Mouse (Mus musculus): ENCODE data around the gene Dok5.

- TF ChIP-seq HCFC1 (IDR thresholded peaks at IDR 0.05; ENCODE audit: low read depth, low read length) (no peak), MXI1 (IDR thresholded peaks at IDR 0.05; ENCODE audit: low read depth, low read length) (no peak), UBTF (IDR thresholded peaks at IDR 0.05; ENCODE audit: borderline replicate concordance, insufficient read depth, low read depth, low read length) (no peak), CTCF (IDR thresholded peaks at IDR 0.05 in 2 of 3, conservative IDR thresholded peaks at IDR 0.05 in 1 of 3; ENCODE audit: control insufficient read depth in 1 of 3, insufficient read depth in 1 of 3, low read depth in 2 of 3, low read length in 3 of 3, poor library complexity in 1 of 3, severe bottlenecking in 1 of 3) (no peak), POLR2AphosphoS5 (IDR thresholded peaks at IDR 0.05; ENCODE audit: borderline replicate concordance, low read depth, low read length) (no peak), EP300 (IDR thresholded peaks at IDR 0.05; ENCODE audit: low read depth in 1 of 2, low read length in 2 of 2) (no peak)
Observed at GRCm38 (mm10) chr2:170855210-170855609, 123.6 kb downstream of the Dok5 start.
